Mouse (Mus musculus) lung, postnatal 0 days (tissue): ENCODE measurements at regions not wholly inside any gene's neighbourhood (a gene's known extent, or its start where the extent isn't known, plus 50 kb on each side); places are given as distances from the start of the nearest gene placed in this dataset.

Source experiments
- CTCF ChIP-seq: IDR thresholded peaks from 2 replicates; pipeline ENCODE4 v1.5.1; 2016; ENCODE audit warnings: antibody characterized with exemption, mild to moderate bottlenecking
- EP300 ChIP-seq: IDR thresholded peaks from 2 replicates; pipeline ENCODE4 v1.6.1; 2016; ENCODE audit warnings: antibody characterized with exemption, mild to moderate bottlenecking, control low read depth

- no peak for TF ChIP-seq EP300
- no peak for TF ChIP-seq CTCF
Measured at GRCm38 (mm10) chr5:133130316-133130715, 587.2 kb upstream of the Auts2 start.
